Mouse (Mus musculus) pancreas, adult 10 weeks (tissue): ENCODE measurements around the gene Srpk2. TPM values are rescaled to one million over a fixed set of nuclear protein-coding genes. Genes with fewer than 3 reads are reported as not detected.

Experiments
- polyA plus RNA-seq: library from polyadenylated mRNA; stranded (reverse); fragments of 350-450 nt; fragmentation: Illumina TruSeq; extraction: RNeasy Lipid Tissue Mini Kit (QIAGEN cat#74804); gene quantifications from one replicate; pipeline ENCODE4 v1.2.3, GENCODE M21; 2015; ENCODE audit warnings: low read depth, low replicate concordance; ENCODE audit not compliant: insufficient read depth

The Srpk2 gene
- 6.8 TPM for polyA plus RNA-seq

DNA sequence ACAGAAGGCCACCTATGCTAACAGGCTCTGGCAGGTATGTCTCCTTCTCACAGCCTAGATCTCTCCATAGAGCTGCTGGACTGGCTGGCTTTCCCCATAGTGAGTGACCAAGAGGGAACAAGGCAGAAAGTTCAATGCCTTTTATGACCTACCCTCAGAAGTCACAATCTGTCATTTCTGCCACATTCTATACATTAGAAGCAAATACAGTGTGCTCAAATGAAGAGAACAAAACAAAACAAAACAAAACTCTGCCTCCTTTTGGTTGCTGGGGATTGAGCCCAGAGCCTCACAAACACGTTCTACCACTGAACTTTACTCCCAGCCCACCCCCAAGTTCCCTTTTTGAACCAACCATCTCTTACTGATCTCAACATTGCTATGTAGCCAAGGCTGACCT, at the start of gene Srpk2:
Gene Srpk2 (minus strand): TSS at position 101 of the 400 bp plus-strand sequence.

Other genes starting within 250 kb of the Srpk2 start
- 6.1 TPM for gene Pus7, start 99.1 kb upstream of the Srpk2 start, polyA plus RNA-seq
- gene Rint1, start 103.1 kb upstream of the Srpk2 start, polyA plus RNA-seq = 14.5 TPM
- 24.0 TPM for gene Tomm7, start 159.5 kb upstream of the Srpk2 start, polyA plus RNA-seq